Mouse (Mus musculus): ENCODE measurements around the gene Trip10.

- no peak for TF ChIP-seq E2F4 (IDR thresholded peaks at IDR 0.05; ENCODE audit: insufficient read depth)
- TF ChIP-seq MAX (IDR thresholded peaks at IDR 0.05; ENCODE audit: low read depth) = no peak
- no peak for TF ChIP-seq POLR2A (IDR thresholded peaks at IDR 0.05; ENCODE audit: insufficient read length, low read depth)
- no peak for TF ChIP-seq TCF12 (IDR thresholded peaks at IDR 0.05; ENCODE audit: insufficient read depth, poor library complexity, severe bottlenecking)
- no peak for TF ChIP-seq POLR2AphosphoS2 (IDR thresholded peaks at IDR 0.05; ENCODE audit: insufficient read length, low read depth)
- TF ChIP-seq MYOD1 (IDR thresholded peaks at IDR 0.05; ENCODE audit: control insufficient read depth in 1 of 3, insufficient read length in 2 of 3, low read depth in 2 of 3) = no peak
- TF ChIP-seq MYOG (IDR thresholded peaks at IDR 0.05; ENCODE audit: control insufficient read depth in 1 of 3, insufficient read depth in 1 of 3, insufficient read length in 2 of 3, low read depth in 2 of 3) = no peak
- TF ChIP-seq USF1 (IDR thresholded peaks at IDR 0.05; ENCODE audit: low read depth) = no peak
These were observed 14.9 kb upstream of the Trip10 start for GRCm38 (mm10) chr17:57234254-57234928.
